Mouse (Mus musculus) spleen, adult 2 months (tissue): Measurements from ENCODE around the gene Smg8. TPM values are rescaled to one million over a fixed set of nuclear protein-coding genes. Genes with fewer than 3 reads are reported as not detected.

Experiments used
- DNase-seq, 2 experiments: peaks; one replicate each; pipeline versions ENCODE4 v3.0.0 to v3.0.0-alpha.2; 2012 to 2021; ENCODE audit warnings: low spot score in 2 of 2, low read depth in 1 of 2
- H3K27ac ChIP-seq: fragments of 200-500 bp; 2 replicates; pipeline ENCODE4 v1.5.1; 2012; ENCODE audit warnings: low read length, inconsistent platforms; ENCODE audit not compliant: insufficient read depth
- H3K27me3 ChIP-seq: fragments of 200-500 bp; 2 replicates; pipeline ENCODE4 v1.6.1; 2012; ENCODE audit warnings: mild to moderate bottlenecking, moderate library complexity, low read length, inconsistent platforms; ENCODE audit not compliant: control insufficient read depth, insufficient read depth
- H3K36me3 ChIP-seq: fragments of 200-500 bp; 2 replicates; pipeline ENCODE4 v1.6.1; 2012; ENCODE audit warnings: mild to moderate bottlenecking, low read length, inconsistent platforms; ENCODE audit not compliant: control insufficient read depth, insufficient read depth
- H3K4me1 ChIP-seq: fragments of 200-500 bp; 2 replicates; pipeline ENCODE4 v1.6.1; 2011; ENCODE audit warnings: inconsistent platforms; ENCODE audit not compliant: control insufficient read depth, insufficient read depth, insufficient read length
- H3K4me3 ChIP-seq: fragments of 200-500 bp; 2 replicates; pipeline ENCODE4 v1.5.1; 2011; ENCODE audit warnings: mild to moderate bottlenecking, inconsistent platforms; ENCODE audit not compliant: insufficient read depth, insufficient read length; ENCODE audit errors: extremely low read depth
- CTCF ChIP-seq: fragments of 200-500 bp; IDR thresholded peaks from 2 replicates; pipeline ENCODE4 v1.5.1; 2011; ENCODE audit warnings: mild to moderate bottlenecking, inconsistent platforms; ENCODE audit not compliant: insufficient read depth, insufficient read length, insufficient replicate concordance; ENCODE audit errors: extremely low read depth
- POLR2A ChIP-seq: fragments of 200-500 bp; IDR thresholded peaks from 2 replicates; pipeline ENCODE4 v1.6.1; 2011; ENCODE audit warnings: low read depth, low read length, inconsistent platforms
- WGBS: fragments of 180-500 bp; shearing (Covaris S2); methylation state at CpG from one replicate; pipeline ENCODE4 v1.1.7; 2018; 5-methylcytosine and 5-hydroxymethylcytosine counted together
- polyA plus RNA-seq: library from polyadenylated mRNA; depleted of rRNA; stranded (reverse); fragments of >200 nt; gene quantifications from 2 replicates; pipeline ENCODE4 v1.2.3, GENCODE M21; 2012; rRNA removed

Gene Smg8
- polyA plus RNA-seq, 1 experiment = 4.7 TPM

- H3K27me3 ChIP-seq = no peaks in the 10 kb centered on the region
- H3K36me3 ChIP-seq = no peaks in the 10 kb centered on the region
- H3K4me1 ChIP-seq = peaks cover 5% of the 10 kb centered on the region; the same call in 1 of the 2 replicates
- 77% methylated on average over 3 of the region's 3 CpGs for WGBS
- no peak for DNase-seq
- H3K27ac ChIP-seq = no peak overlapping the region
- TF ChIP-seq POLR2A = no peak
- TF ChIP-seq CTCF = no peak
- H3K4me3 ChIP-seq = no peak overlapping the region
Observed at GRCm38 (mm10) chr11:87043052-87043451, 43.5 kb downstream of the Smg8 start.

DNA sequence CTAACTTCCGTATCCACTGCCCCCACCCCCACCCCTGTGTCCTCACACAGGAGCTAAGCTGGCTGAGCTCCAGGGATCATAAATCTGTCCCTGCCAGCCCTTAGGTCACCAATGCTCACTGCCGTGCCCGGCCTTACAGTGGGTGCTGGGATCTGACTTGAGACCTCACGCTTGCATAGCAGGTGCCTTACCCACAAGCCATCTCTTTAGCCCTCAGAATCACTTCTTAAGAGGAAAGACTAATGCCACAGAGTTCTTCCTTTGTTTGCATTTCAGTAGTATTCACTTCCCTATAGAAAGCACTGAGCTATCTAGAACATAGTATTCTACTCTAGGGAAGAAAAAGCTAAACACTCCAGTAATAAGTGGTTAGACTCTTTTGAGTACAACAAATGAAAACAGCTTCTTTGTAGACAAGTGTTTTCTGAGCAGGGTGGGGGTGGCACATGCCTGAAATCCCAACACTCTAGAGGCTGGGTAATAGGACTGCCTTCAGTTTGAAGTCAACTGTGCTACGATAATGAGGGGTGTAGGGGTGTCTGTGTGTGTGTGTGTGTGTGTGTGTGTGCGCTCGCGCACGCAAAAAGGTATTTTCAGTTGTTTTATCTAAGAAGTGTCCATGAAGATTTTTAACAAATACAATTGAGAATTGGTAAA, 47.1 kb downstream of the Smg8 start:
- Histone ChIP-seq H3K4me3 (no peak overlapping the region), H3K4me1 (peaks cover 5% of the 10 kb centered on the region; the same call in 1 of the 2 replicates), H3K36me3 (no peaks in the 10 kb centered on the region), H3K27ac (no peak overlapping the region; the same call in 1 of the 2 replicates), H3K27me3 (no peaks in the 10 kb centered on the region)
- 56% methylated on average over 9 of the region's 9 CpGs for WGBS
- TF ChIP-seq CTCF = no peak
- no peak for TF ChIP-seq POLR2A
- peak in 1 of 2 experiments; percentile 5 for DNase-seq

DNA sequence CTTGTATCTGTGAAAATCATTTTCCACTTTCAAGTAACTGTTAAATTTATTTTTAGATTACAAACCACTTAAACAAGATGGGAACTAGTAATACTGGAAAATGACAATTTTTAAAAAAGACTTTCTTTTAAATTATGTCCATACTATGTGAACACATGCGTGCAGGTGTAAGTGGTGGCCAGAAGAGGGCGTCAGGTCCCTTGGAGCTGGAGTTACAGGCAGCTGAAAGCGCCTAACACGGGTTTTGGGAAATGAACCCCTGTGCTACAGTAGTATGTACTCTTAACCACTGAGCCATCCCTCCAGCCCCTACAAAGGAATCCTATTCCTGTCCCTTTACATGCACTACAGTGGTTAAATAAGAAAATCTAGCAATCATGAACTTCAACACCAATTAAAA, 50.4 kb downstream of the Smg8 start:
- no peaks in the 10 kb centered on the region for H3K27me3 ChIP-seq
- H3K4me3 ChIP-seq = no peak overlapping the region
- peaks cover 5% of the 10 kb centered on the region; the same call in 1 of the 2 replicates for H3K4me1 ChIP-seq
- no peak overlapping the region for H3K27ac ChIP-seq
- no peaks in the 10 kb centered on the region for H3K36me3 ChIP-seq
- no peak for TF ChIP-seq POLR2A
- TF ChIP-seq CTCF = no peak
- no peak for DNase-seq
- 79% methylated on average over 4 of the region's 4 CpGs for WGBS

- no peaks in the 10 kb centered on the region; the same call in 1 of the 2 replicates for H3K4me1 ChIP-seq
Observed at GRCm38 (mm10) chr11:87028212-87028611, 58.4 kb downstream of the Smg8 start.

More at GRCm38 (mm10) chr11:87028212-87028611, 58.4 kb downstream of the Smg8 start:
- Histone ChIP-seq H3K27me3 (no peaks in the 10 kb centered on the region), H3K36me3 (no peaks in the 10 kb centered on the region), H3K27ac (no peak overlapping the region), H3K4me3 (no peak overlapping the region)
- no peak for DNase-seq
- WGBS = 87% methylated on average over 3 of the region's 3 CpGs
- TF ChIP-seq CTCF = no peak
- no peak for TF ChIP-seq POLR2A

Other genes starting within 250 kb of the Smg8 start
- 2.1 and 2.2 TPM in 2 replicates for gene Ypel2, start 93.1 kb downstream of the Smg8 start, polyA plus RNA-seq
- 1.7 and 1.9 TPM in 2 replicates for gene Gdpd1, start 12.7 kb downstream of the Smg8 start, polyA plus RNA-seq
- 0.69 and 0.84 TPM in 2 replicates for gene Prr11, start 21.9 kb upstream of the Smg8 start, polyA plus RNA-seq
- 2.5 and 2.6 TPM in 2 replicates for gene Ska2, start 22.5 kb upstream of the Smg8 start, polyA plus RNA-seq
- 1.4 and 1.7 TPM in 2 replicates for gene Trim37, start 40.3 kb upstream of the Smg8 start, polyA plus RNA-seq